In genomic region chr11:99396661-99397060, GRCm38 (mm10) we compare ENCODE assay signal across 50 mouse cellular contexts. TPM values are rescaled to one million over a fixed set of nuclear protein-coding genes. Genes with fewer than 3 reads are reported as not detected.
"Had no signal": no experiment of that assay in that cellular context is flagged by ENCODE, and none has a peak within 500 bp of the region (broad histone marks: within the 10 kb centered on the region; RNA-seq: fewer than 3 reads in every experiment).

No protein-coding gene starts in this region.

- H3K36me3 ChIP-seq: heart, embryonic 12.5 days; heart, embryonic 13.5 days; heart, embryonic 15.5 days; hindbrain, embryonic 10.5 days; hindbrain, embryonic 12.5 days; hindbrain, embryonic 13.5 days; hindbrain, embryonic 15.5 days; intestine, embryonic 15.5 days; kidney, embryonic 15.5 days had no signal

- H3K9ac ChIP-seq: heart, embryonic 12.5 days; heart, embryonic 13.5 days; heart, embryonic 15.5 days; hindbrain, embryonic 12.5 days; hindbrain, embryonic 13.5 days; hindbrain, embryonic 14.5 days; hindbrain, embryonic 15.5 days; intestine, embryonic 15.5 days; kidney, embryonic 15.5 days had no signal

- H3K27ac ChIP-seq: heart, embryonic 13.5 days; heart, embryonic 15.5 days; hindbrain, embryonic 10.5 days; hindbrain, embryonic 12.5 days; hindbrain, embryonic 13.5 days; hindbrain, embryonic 14.5 days; hindbrain, embryonic 15.5 days; hindbrain, postnatal 0 days; intestine, embryonic 15.5 days; kidney, embryonic 15.5 days; kidney, postnatal 0 days; layer of hippocampus, adult 2 months; left cerebral cortex, adult 2 months had no signal

- H3K9me3 ChIP-seq: heart, embryonic 12.5 days; heart, embryonic 13.5 days; heart, embryonic 15.5 days; hindbrain, embryonic 10.5 days; hindbrain, embryonic 12.5 days; hindbrain, embryonic 13.5 days; hindbrain, embryonic 15.5 days; intestine, embryonic 15.5 days; kidney, embryonic 15.5 days had no signal

- H3K27me3 ChIP-seq: hindbrain, embryonic 15.5 days; intestine, embryonic 15.5 days had no signal

- DNase-seq: heart, postnatal 10 days; heart, postnatal 14 days; heart, postnatal 36 days; heart, postnatal 4 days; kidney, adult 11 months; kidney, adult 2 months; kidney, adult 8-10 months; kidney, adult 9 months; kidney, postnatal 10 days; kidney, postnatal 14 days; kidney, postnatal 25 days; kidney, postnatal 36 days; kidney, postnatal 4 days; layer of hippocampus, adult 9-11 months; layer of hippocampus, postnatal 36 days had no signal

- H3K4me2 ChIP-seq: heart, embryonic 12.5 days; heart, embryonic 13.5 days; heart, embryonic 15.5 days; hindbrain, embryonic 12.5 days; hindbrain, embryonic 13.5 days; hindbrain, embryonic 14.5 days; hindbrain, embryonic 15.5 days; intestine, embryonic 15.5 days; kidney, embryonic 15.5 days had no signal

- H3K4me3 ChIP-seq: heart, embryonic 12.5 days; heart, embryonic 13.5 days; heart, embryonic 15.5 days; hindbrain, embryonic 10.5 days; hindbrain, embryonic 12.5 days; hindbrain, embryonic 13.5 days; hindbrain, embryonic 15.5 days; intestine, embryonic 15.5 days; kidney, embryonic 15.5 days; layer of hippocampus, adult 2 months; left cerebral cortex, adult 2 months had no signal

- ATAC-seq: hindbrain, embryonic 16.5 days; hindbrain, postnatal 0 days; inflammation-experienced regulatory T-cells, adult 6 months; intestine, embryonic 15.5 days; intestine, embryonic 16.5 days; intestine, postnatal 0 days had no signal

- H3K4me1 ChIP-seq: heart, embryonic 12.5 days; heart, embryonic 13.5 days; heart, embryonic 15.5 days; hindbrain, embryonic 10.5 days; hindbrain, embryonic 12.5 days; hindbrain, embryonic 13.5 days; hindbrain, embryonic 15.5 days; intestine, embryonic 15.5 days; kidney, embryonic 15.5 days had no signal

RNA-seq across cellular contexts. Expression of gene Krt10, which starts 7.5 kb away (rescaled TPM):
- total RNA-seq: hematopoietic stem cell, adult 5-6 weeks had no signal

RNA-seq across cellular contexts. Expression of gene Krt28, which starts 22.0 kb away (rescaled TPM):
- total RNA-seq: heart, postnatal 10 days; heart, postnatal 14 days; heart, postnatal 25 days; heart, postnatal 36 days; heart, postnatal 4 days; hematopoietic stem cell, adult 5-6 weeks; left cerebral cortex, adult 18-20 months; left cerebral cortex, adult 2 months had no signal
- polyA plus RNA-seq: heart, embryonic 13.5 days; heart, embryonic 14.5 days; heart, embryonic 15.5 days; heart, embryonic 16.5 days; inflammation-experienced regulatory T-cells, adult 6 months; intestine, embryonic 14.5 days; intestine, postnatal 0 days; kidney, adult 2 months; kidney, postnatal 0 days had no signal

RNA-seq across cellular contexts. Expression of gene Krt12, which starts 25.4 kb away (rescaled TPM):
- total RNA-seq: heart, postnatal 10 days; heart, postnatal 14 days; heart, postnatal 25 days; heart, postnatal 36 days; heart, postnatal 4 days; hematopoietic stem cell, adult 5-6 weeks had no signal
- polyA plus RNA-seq: heart, embryonic 12.5 days; heart, embryonic 13.5 days; heart, embryonic 14.5 days; heart, embryonic 15.5 days; heart, embryonic 16.5 days; heart, postnatal 0 days; hindbrain, embryonic 11.5 days; hindbrain, embryonic 13.5 days; hindbrain, embryonic 14.5 days; hindbrain, embryonic 15.5 days; inflammation-experienced regulatory T-cells, adult 6 months; intestine, embryonic 14.5 days; intestine, embryonic 15.5 days; intestine, embryonic 16.5 days; kidney, adult 2 months; kidney, embryonic 14.5 days; kidney, embryonic 15.5 days; kidney, postnatal 0 days had no signal

RNA-seq across cellular contexts. Expression of gene Krt20, which starts 41.3 kb away (rescaled TPM):
- total RNA-seq: heart, postnatal 25 days; heart, postnatal 36 days; hematopoietic stem cell, adult 5-6 weeks; hindbrain, postnatal 0 days; layer of hippocampus, adult 18-20 months; layer of hippocampus, adult 2 months; layer of hippocampus, adult 8-10 months; layer of hippocampus, postnatal 10 days; layer of hippocampus, postnatal 14 days; layer of hippocampus, postnatal 25 days; layer of hippocampus, postnatal 36 days; left cerebral cortex, adult 18-20 months; left cerebral cortex, adult 2 months; left cerebral cortex, adult 8-10 months had no signal
- polyA plus RNA-seq: hindbrain, embryonic 14.5 days; inflammation-experienced regulatory T-cells, adult 6 months had no signal

RNA-seq across cellular contexts. Expression of gene Krt27, which starts 45.8 kb away (rescaled TPM):
- total RNA-seq: heart, postnatal 10 days; heart, postnatal 14 days; heart, postnatal 25 days; heart, postnatal 36 days; heart, postnatal 4 days; hematopoietic stem cell, adult 5-6 weeks; layer of hippocampus, adult 18-20 months; layer of hippocampus, adult 2 months; layer of hippocampus, adult 8-10 months; layer of hippocampus, postnatal 10 days; layer of hippocampus, postnatal 14 days; layer of hippocampus, postnatal 25 days; layer of hippocampus, postnatal 36 days; left cerebral cortex, adult 18-20 months; left cerebral cortex, adult 2 months; left cerebral cortex, adult 8-10 months had no signal
- polyA plus RNA-seq: heart, embryonic 12.5 days; heart, embryonic 13.5 days; heart, embryonic 14.5 days; heart, embryonic 15.5 days; heart, embryonic 16.5 days; heart, postnatal 0 days; hindbrain, embryonic 10.5 days; hindbrain, embryonic 11.5 days; hindbrain, embryonic 12.5 days; hindbrain, embryonic 13.5 days; hindbrain, embryonic 14.5 days; inflammation-experienced regulatory T-cells, adult 6 months; intestine, embryonic 14.5 days; intestine, embryonic 15.5 days; intestine, embryonic 16.5 days; intestine, postnatal 0 days; kidney, adult 2 months; kidney, embryonic 14.5 days; kidney, embryonic 15.5 days; kidney, embryonic 16.5 days; kidney, postnatal 0 days; large intestine, adult 2 months had no signal
